ENCODE assay signal across 15 mouse cellular contexts in genomic region chr11:116057237-116057881, GRCm38 (mm10). TPM values are rescaled to one million over a fixed set of nuclear protein-coding genes. Genes with fewer than 3 reads are reported as not detected.
DNase-seq lines count a peak whose midpoint lies in the region; ATAC-seq and TF ChIP-seq lines count a peak whose summit lies in the region.
"Had no signal": no experiment of that assay in that cellular context is flagged by ENCODE, and none has a peak within 500 bp of the region (broad histone marks: within the 10 kb centered on the region; RNA-seq: fewer than 3 reads in every experiment).

No protein-coding gene starts in this region.

- WGBS in heart, embryonic 13.5 days = 29% methylated on average over 4 of the region's 4 CpGs
- 51% methylated on average over 4 of the region's 4 CpGs for WGBS in liver, postnatal 0 days (ENCODE audit: insufficient replicate concordance)

- no peak for TF ChIP-seq CTCF in liver, postnatal 0 days (IDR thresholded peaks at IDR 0.05; ENCODE audit: low read depth)

- H3K36me3 ChIP-seq in heart, embryonic 13.5 days = peaks cover 100% of the 10 kb centered on the region
- peaks cover 81% of the 10 kb centered on the region for H3K36me3 ChIP-seq in liver, postnatal 0 days (replicated peaks; ENCODE audit: insufficient read depth, low read length)

- H3K27me3 ChIP-seq in heart, embryonic 13.5 days (replicated peaks) = no peaks in the 10 kb centered on the region
- H3K27me3 ChIP-seq in liver, postnatal 0 days (ENCODE audit: insufficient read depth, low read length) = no peaks in the 10 kb centered on the region

- no peak for DNase-seq in heart, adult 8-10 months (ENCODE audit: low spot score)
- DNase-seq in MEL-GATA-1-ER (ENCODE audit: extremely low read depth, low read depth) = peak; percentile 85
- no peak for DNase-seq in liver, postnatal 0 days
- DNase-seq in thymus, postnatal 4 days = no peak
- DNase-seq in right cerebral cortex, adult 18-20 months = no peak
- DNase-seq: gastrocnemius, postnatal 36 days; kidney, adult 9 months; lung, adult 18-20 months; lung, postnatal 4 days; spleen, adult 18-20 months had no signal

- H3K4me3 ChIP-seq in heart, embryonic 13.5 days = no peak overlapping the region
- H3K4me3 ChIP-seq in liver, postnatal 0 days (ENCODE audit: low read depth, low read length) = no peak overlapping the region
- H3K4me3 ChIP-seq: forebrain, embryonic 10.5 days had no signal

- H3K4me2 ChIP-seq in heart, embryonic 13.5 days = no peak overlapping the region
- no peak overlapping the region for H3K4me2 ChIP-seq in liver, postnatal 0 days (ENCODE audit: low read depth, low read length)
- H3K4me2 ChIP-seq: hindbrain, embryonic 14.5 days had no signal

- peaks cover 27% of the 10 kb centered on the region for H3K4me1 ChIP-seq in heart, embryonic 13.5 days
- H3K4me1 ChIP-seq in liver, postnatal 0 days (ENCODE audit: insufficient read depth) = peaks cover 19% of the 10 kb centered on the region

- no peak overlapping the region for H3K9ac ChIP-seq in heart, embryonic 13.5 days
- H3K9ac ChIP-seq in liver, postnatal 0 days (replicated peaks) = no peak overlapping the region
- H3K9ac ChIP-seq: hindbrain, embryonic 14.5 days had no signal

- H3K9me3 ChIP-seq in heart, embryonic 13.5 days = no peaks in the 10 kb centered on the region
- H3K9me3 ChIP-seq in liver, postnatal 0 days (ENCODE audit: low read length) = no peaks in the 10 kb centered on the region
- H3K9me3 ChIP-seq: forebrain, embryonic 10.5 days had no signal

- peak overlapping the region; percentile 39 for H3K27ac ChIP-seq in heart, embryonic 13.5 days (replicated peaks)
- H3K27ac ChIP-seq in liver, postnatal 0 days (ENCODE audit: low read depth) = no peak overlapping the region
- H3K27ac ChIP-seq: forebrain, embryonic 10.5 days; hindbrain, embryonic 14.5 days had no signal

- no peak for TF ChIP-seq EP300 in liver, postnatal 0 days (IDR thresholded peaks at IDR 0.05; ENCODE audit: low read depth)

- ATAC-seq in heart, embryonic 13.5 days (ENCODE audit: extremely low read depth, insufficient number of reproducible peaks, low FRiP score, low TSS enrichment) = no peak
- peak; percentile 62 for ATAC-seq in common myeloid progenitor, adult 5-6 weeks (replicated peaks; ENCODE audit: low read depth, poor library complexity, severe bottlenecking)
- ATAC-seq in liver, postnatal 0 days = peak; percentile 72
- ATAC-seq: activated CD4-positive, CD25-positive, alpha-beta regulatory T cell, adult 4 months had no signal

RNA-seq across cellular contexts. Expression of gene Unc13d, which starts 20.4 kb away (rescaled TPM):
- 1.5 and 2.3 TPM in 2 replicates for polyA plus RNA-seq in heart, embryonic 13.5 days (2015; fragmentation: Nextera tagmentation; extraction: Ambion mirVana)
- total RNA-seq in heart, adult 8-10 months (2022) = 1 to 10 TPM in 2 of 4 experiments, under 1 TPM in 2; 0.41 to 1.4 (median 0.83) TPM
- total RNA-seq in common myeloid progenitor, adult 5-6 weeks (2017) = 29.7 and 29.9 TPM in 2 replicates
- 6.1 and 6.9 TPM in 2 replicates for polyA plus RNA-seq in liver, postnatal 0 days (2015; fragmentation: Nextera tagmentation; extraction: Ambion mirVana)

RNA-seq across cellular contexts. Expression of gene Unk, which starts 27.2 kb away (rescaled TPM):
- polyA plus RNA-seq in heart, embryonic 13.5 days (2015; fragmentation: Nextera tagmentation; extraction: Ambion mirVana) = 22.8 and 23.9 TPM in 2 replicates
- 1 to 10 TPM; 7.2 to 9.4 (median 7.8) TPM for total RNA-seq in heart, adult 8-10 months (2022)
- total RNA-seq in common myeloid progenitor, adult 5-6 weeks (2017) = 15.8 and 28.5 TPM in 2 replicates
- polyA plus RNA-seq in liver, postnatal 0 days (2015; fragmentation: Nextera tagmentation; extraction: Ambion mirVana) = 3.9 and 5.1 TPM in 2 replicates

RNA-seq across cellular contexts. Expression of gene Wbp2, which starts 29.4 kb away (rescaled TPM):
- 134 and 138 TPM in 2 replicates for polyA plus RNA-seq in heart, embryonic 13.5 days (2015; fragmentation: Nextera tagmentation; extraction: Ambion mirVana)
- 100 to 1,000 TPM; 108 to 126 (median 116) TPM for total RNA-seq in heart, adult 8-10 months (2022)
- total RNA-seq in common myeloid progenitor, adult 5-6 weeks (2017) = 26.2 and 32.7 TPM in 2 replicates
- 63.3 and 65.0 TPM in 2 replicates for polyA plus RNA-seq in liver, postnatal 0 days (2015; fragmentation: Nextera tagmentation; extraction: Ambion mirVana)

RNA-seq across cellular contexts. Expression of gene H3f3b, which starts 29.6 kb away (rescaled TPM):
- 647 and 691 TPM in 2 replicates for polyA plus RNA-seq in heart, embryonic 13.5 days (2015; fragmentation: Nextera tagmentation; extraction: Ambion mirVana)
- 100 to 1,000 TPM in 3 of 4 experiments, 10 to 100 TPM in 1; 92.7 to 141 (median 123) TPM for total RNA-seq in heart, adult 8-10 months (2022)
- total RNA-seq in common myeloid progenitor, adult 5-6 weeks (2017) = 867 and 869 TPM in 2 replicates
- polyA plus RNA-seq in liver, postnatal 0 days (2015; fragmentation: Nextera tagmentation; extraction: Ambion mirVana) = 647 and 656 TPM in 2 replicates

RNA-seq across cellular contexts. Expression of gene Galk1, which starts 44.8 kb away (rescaled TPM):
- polyA plus RNA-seq in heart, embryonic 13.5 days (2015; fragmentation: Nextera tagmentation; extraction: Ambion mirVana) = 150 and 178 TPM in 2 replicates
- total RNA-seq in heart, adult 8-10 months (2022) = 10 to 100 TPM; 12.5 to 16.0 (median 15.0) TPM
- total RNA-seq in common myeloid progenitor, adult 5-6 weeks (2017) = 34.6 and 43.6 TPM in 2 replicates
- polyA plus RNA-seq in liver, postnatal 0 days (2015; fragmentation: Nextera tagmentation; extraction: Ambion mirVana) = 317 and 319 TPM in 2 replicates

Comparison
In these comparisons a context has a peak if more than half of its experiments do, and no peak if none do; other contexts are left out.
1. RNA of gene Unc13d, which starts 20.4 kb away (total RNA-seq): 29.7 to 29.9 TPM in common myeloid progenitor, adult 5-6 weeks; 0.41 to 1.4 TPM in heart, adult 8-10 months; every median in the first group is over 10 times any median in the second.